Mouse (Mus musculus): ENCODE results near the gene Skor1. TPM values are rescaled to one million over a fixed set of nuclear protein-coding genes. Genes with fewer than 3 reads are reported as not detected.

The Skor1 gene
- polyA plus RNA-seq, 1 experiment from 2014 or later: not detected

- Histone ChIP-seq H3K4me1 (ENCODE audit: insufficient read depth) (peaks cover 5% of the 10 kb centered on the region), H3K4me2 (ENCODE audit: low read depth, low read length) (peak overlapping the region; percentile 35; the same call in 1 of the 2 replicates)
- WGBS (ENCODE audit: insufficient replicate concordance): 2% methylated on average over 46 of the region's 46 CpGs
Observed at GRCm38 (mm10) chr9:63146126-63146855, 2.5 kb downstream of the Skor1 start.

GRCm38 (mm10) chr9:63145249-63146125, 3.3 kb downstream of the Skor1 start:
- H3K4me1 ChIP-seq (ENCODE audit: insufficient read depth): peaks cover 3% of the 10 kb centered on the region; the same call in 1 of the 2 replicates
- WGBS (ENCODE audit: insufficient replicate concordance): 3% methylated on average over 63 of the region's 73 CpGs
- no peak for DNase-seq
- H3K4me3 ChIP-seq (ENCODE audit: low read depth, low read length): peak overlapping the region; percentile 17; the same call in 1 of the 2 replicates
- H3K36me3 ChIP-seq (replicated peaks; ENCODE audit: insufficient read depth, low read length): no peaks in the 10 kb centered on the region
- TF ChIP-seq CTCF (IDR thresholded peaks at IDR 0.05; ENCODE audit: low read depth): no peak
- no peak for TF ChIP-seq EP300 (IDR thresholded peaks at IDR 0.05; ENCODE audit: low read depth)
- ATAC-seq: no peak
- H3K27ac ChIP-seq (ENCODE audit: low read depth): no peak overlapping the region
- no peak overlapping the region for H3K9ac ChIP-seq (replicated peaks)
- no peaks in the 10 kb centered on the region for H3K9me3 ChIP-seq (ENCODE audit: low read length)
- H3K4me2 ChIP-seq (ENCODE audit: low read depth, low read length): 0 out of 2 replicates have a peak overlapping the region, but pooled peaks have one; percentile 9
- peaks cover 100% of the 10 kb centered on the region for H3K27me3 ChIP-seq (ENCODE audit: insufficient read depth, low read length)

More at GRCm38 (mm10) chr9:63146126-63146855, 2.5 kb downstream of the Skor1 start:
- ATAC-seq: no peak
- no peaks in the 10 kb centered on the region for H3K36me3 ChIP-seq (replicated peaks; ENCODE audit: insufficient read depth, low read length)
- TF ChIP-seq CTCF (IDR thresholded peaks at IDR 0.05; ENCODE audit: low read depth): no peak
- TF ChIP-seq EP300 (IDR thresholded peaks at IDR 0.05; ENCODE audit: low read depth): no peak
- peak overlapping the region; percentile 17 for H3K4me3 ChIP-seq (ENCODE audit: low read depth, low read length)
- no peak overlapping the region for H3K27ac ChIP-seq (ENCODE audit: low read depth)
- no peaks in the 10 kb centered on the region for H3K9me3 ChIP-seq (ENCODE audit: low read length)
- peaks cover 100% of the 10 kb centered on the region for H3K27me3 ChIP-seq (ENCODE audit: insufficient read depth, low read length)
- no peak for DNase-seq
- no peak overlapping the region for H3K9ac ChIP-seq (replicated peaks)

GRCm38 (mm10) chr9:63144502-63145248, 4.1 kb downstream of the Skor1 start:
- ATAC-seq (no peak), DNase-seq (no peak)
- no peak for TF ChIP-seq CTCF (IDR thresholded peaks at IDR 0.05; ENCODE audit: low read depth)
- TF ChIP-seq EP300 (IDR thresholded peaks at IDR 0.05; ENCODE audit: low read depth): no peak
- no peak overlapping the region for H3K27ac ChIP-seq (ENCODE audit: low read depth)
- H3K4me2 ChIP-seq (ENCODE audit: low read depth, low read length): 0 out of 2 replicates have a peak overlapping the region, but pooled peaks have one; percentile 9
- peaks cover 100% of the 10 kb centered on the region for H3K27me3 ChIP-seq (ENCODE audit: insufficient read depth, low read length)
- 2% methylated on average over 67 of the region's 80 CpGs for WGBS (ENCODE audit: insufficient replicate concordance)
- H3K36me3 ChIP-seq (replicated peaks; ENCODE audit: insufficient read depth, low read length): no peaks in the 10 kb centered on the region
- H3K9ac ChIP-seq (replicated peaks): no peak overlapping the region
- peak overlapping the region; percentile 17; the same call in 1 of the 2 replicates for H3K4me3 ChIP-seq (ENCODE audit: low read depth, low read length)
- peaks cover 3% of the 10 kb centered on the region; the same call in 1 of the 2 replicates for H3K4me1 ChIP-seq (ENCODE audit: insufficient read depth)
- H3K9me3 ChIP-seq (ENCODE audit: low read length): no peaks in the 10 kb centered on the region

- H3K9me3 ChIP-seq (ENCODE audit: low read length): no peaks in the 10 kb centered on the region
- no peaks in the 10 kb centered on the region for H3K36me3 ChIP-seq (replicated peaks; ENCODE audit: insufficient read depth, low read length)
- H3K4me2 ChIP-seq (ENCODE audit: low read depth, low read length): no peak overlapping the region
- no peak overlapping the region for H3K9ac ChIP-seq (replicated peaks)
- peak overlapping the region; percentile 17; the same call in 1 of the 2 replicates for H3K4me3 ChIP-seq (ENCODE audit: low read depth, low read length)
- H3K27me3 ChIP-seq (ENCODE audit: insufficient read depth, low read length): peaks cover 100% of the 10 kb centered on the region
- ATAC-seq: no peak
- DNase-seq: no peak
- 3% methylated on average over 47 of the region's 47 CpGs for WGBS (ENCODE audit: insufficient replicate concordance)
- TF ChIP-seq EP300 (IDR thresholded peaks at IDR 0.05; ENCODE audit: low read depth) (no peak), CTCF (IDR thresholded peaks at IDR 0.05; ENCODE audit: low read depth) (no peak)
- no peak overlapping the region for H3K27ac ChIP-seq (ENCODE audit: low read depth)
- H3K4me1 ChIP-seq (ENCODE audit: insufficient read depth): peaks cover 4% of the 10 kb centered on the region
Observed at GRCm38 (mm10) chr9:63143641-63144501, 4.9 kb downstream of the Skor1 start.

- Histone ChIP-seq H3K27ac (ENCODE audit: low read depth) (no peak overlapping the region), H3K9me3 (ENCODE audit: low read length) (no peaks in the 10 kb centered on the region), H3K4me1 (ENCODE audit: insufficient read depth) (peaks cover 9% of the 10 kb centered on the region), H3K9ac (replicated peaks) (no peak overlapping the region), H3K4me2 (ENCODE audit: low read depth, low read length) (no peak overlapping the region), H3K27me3 (ENCODE audit: insufficient read depth, low read length) (peaks cover 100% of the 10 kb centered on the region), H3K36me3 (replicated peaks; ENCODE audit: insufficient read depth, low read length) (no peaks in the 10 kb centered on the region), H3K4me3 (ENCODE audit: low read depth, low read length) (no peak overlapping the region)
- TF ChIP-seq EP300 (IDR thresholded peaks at IDR 0.05; ENCODE audit: low read depth): no peak
- TF ChIP-seq CTCF (IDR thresholded peaks at IDR 0.05; ENCODE audit: low read depth): no peak
- ATAC-seq: no peak
- 2% methylated on average over 25 of the region's 25 CpGs for WGBS (ENCODE audit: insufficient replicate concordance)
- no peak for DNase-seq
Observed at GRCm38 (mm10) chr9:63143227-63143626, 5.5 kb downstream of the Skor1 start.

All from liver, postnatal 0 days (tissue).